Mouse (Mus musculus): ENCODE data around the gene Zfp786.
A peak's percentile ranks its signal among the peaks of the same experiment; 100 is the strongest.
"Not testable (repeated sequence)": the region's sequence is repeated elsewhere in the genome, so short reads cannot be mapped to it uniquely, and the experiment has no call there.

Gene Zfp786

GRCm38 (mm10) chr6:47830104-47831078 lies at the start of gene Zfp786:
TSS of gene Zfp786 (minus strand) at chr6:47830867.
- no peak for DNase-seq (ENCODE audit: extremely low spot score, low read depth, low spot score)

GRCm38 (mm10) chr6:47880166-47880565 lies 49.5 kb upstream of the Zfp786 start:
- no peak for DNase-seq (ENCODE audit: extremely low spot score, low read depth, low spot score)

- no peak for DNase-seq (ENCODE audit: extremely low spot score, low read depth, low spot score)
Observed at GRCm38 (mm10) chr6:47879049-47879716, 48.5 kb upstream of the Zfp786 start.

GRCm38 (mm10) chr6:47878593-47878992 lies 47.9 kb upstream of the Zfp786 start:
- no peak for DNase-seq (ENCODE audit: extremely low spot score, low read depth, low spot score)

- DNase-seq (ENCODE audit: extremely low spot score, low read depth, low spot score) = no peak
Observed at GRCm38 (mm10) chr6:47878133-47878514, 47.5 kb upstream of the Zfp786 start.

- peak; percentile 42 for DNase-seq (ENCODE audit: extremely low spot score, low read depth, low spot score)
Observed at GRCm38 (mm10) chr6:47877461-47878132, 46.9 kb upstream of the Zfp786 start.

- DNase-seq (ENCODE audit: extremely low spot score, low read depth, low spot score) = no peak
Observed at GRCm38 (mm10) chr6:47877058-47877457, 46.4 kb upstream of the Zfp786 start, which contains the start of gene Zfp282. TSS of gene Zfp282 (plus strand) at chr6:47877204.

- DNase-seq (ENCODE audit: extremely low spot score, low read depth, low spot score) = no peak
Observed at GRCm38 (mm10) chr6:47872266-47872665, 41.6 kb upstream of the Zfp786 start.

- DNase-seq (ENCODE audit: extremely low spot score, low read depth, low spot score) = not testable (repeated sequence)
Observed at GRCm38 (mm10) chr6:47857729-47858128, 27.1 kb upstream of the Zfp786 start.

GRCm38 (mm10) chr6:47857241-47857640 lies 26.6 kb upstream of the Zfp786 start:
- no peak for DNase-seq (ENCODE audit: extremely low spot score, low read depth, low spot score)

GRCm38 (mm10) chr6:47845779-47846178 lies 15.1 kb upstream of the Zfp786 start:
- no peak for DNase-seq (ENCODE audit: extremely low spot score, low read depth, low spot score)

- DNase-seq (ENCODE audit: extremely low spot score, low read depth, low spot score) = no peak
Observed at GRCm38 (mm10) chr6:47842337-47842736, 11.7 kb upstream of the Zfp786 start.

- DNase-seq (ENCODE audit: extremely low spot score, low read depth, low spot score) = no peak
Observed at GRCm38 (mm10) chr6:47841831-47842230, 11.2 kb upstream of the Zfp786 start.

GRCm38 (mm10) chr6:47841077-47841476 lies 10.4 kb upstream of the Zfp786 start:
- no peak for DNase-seq (ENCODE audit: extremely low spot score, low read depth, low spot score)

- DNase-seq (ENCODE audit: extremely low spot score, low read depth, low spot score) = no peak
Observed at GRCm38 (mm10) chr6:47837630-47838029, 7.0 kb upstream of the Zfp786 start.

- DNase-seq (ENCODE audit: extremely low spot score, low read depth, low spot score) = no peak
Observed at GRCm38 (mm10) chr6:47835984-47836521, 5.4 kb upstream of the Zfp786 start.

GRCm38 (mm10) chr6:47835482-47835983 lies 4.9 kb upstream of the Zfp786 start, which contains the start of gene Zfp398:
TSS of gene Zfp398 (plus strand) at chr6:47835661.
- no peak for DNase-seq (ENCODE audit: extremely low spot score, low read depth, low spot score)

- no peak for DNase-seq (ENCODE audit: extremely low spot score, low read depth, low spot score)
Observed at GRCm38 (mm10) chr6:47832220-47832619, 1.6 kb upstream of the Zfp786 start.

- no peak for DNase-seq (ENCODE audit: extremely low spot score, low read depth, low spot score)
Observed at GRCm38 (mm10) chr6:47828950-47829349, 1.7 kb downstream of the Zfp786 start.

GRCm38 (mm10) chr6:47827462-47827861 lies 3.2 kb downstream of the Zfp786 start:
- no peak for DNase-seq (ENCODE audit: extremely low spot score, low read depth, low spot score)

GRCm38 (mm10) chr6:47824241-47824640 lies 6.4 kb downstream of the Zfp786 start:
- no peak for DNase-seq (ENCODE audit: extremely low spot score, low read depth, low spot score)
